Mouse (Mus musculus) olfactory bulb, adult 2 months (tissue): ENCODE data around the gene Slc35g1.

Experiments
- CTCF ChIP-seq: fragments of 200-500 bp; IDR thresholded peaks from 2 replicates; pipeline ENCODE4 v1.5.1; 2012; ENCODE audit warnings: low read depth, mild to moderate bottlenecking, low read length, moderate library complexity; ENCODE audit not compliant: insufficient read depth
- POLR2A ChIP-seq: fragments of 200-500 bp; IDR thresholded peaks from 2 replicates; pipeline ENCODE4 v1.6.1; 2012; ENCODE audit warnings: mild to moderate bottlenecking, low read depth, low read length, moderate library complexity; ENCODE audit not compliant: insufficient read depth

- TF ChIP-seq POLR2A (no peak), CTCF (no peak)
Observed at GRCm38 (mm10) chr19:38432021-38432420, 36.2 kb downstream of the Slc35g1 start.
